Mouse (Mus musculus): ENCODE data around the gene Trpm8. TPM values are rescaled to one million over a fixed set of nuclear protein-coding genes. Genes with fewer than 3 reads are reported as not detected.

Trpm8 gene
- polyA plus RNA-seq, 2 experiments: not detected

DNA sequence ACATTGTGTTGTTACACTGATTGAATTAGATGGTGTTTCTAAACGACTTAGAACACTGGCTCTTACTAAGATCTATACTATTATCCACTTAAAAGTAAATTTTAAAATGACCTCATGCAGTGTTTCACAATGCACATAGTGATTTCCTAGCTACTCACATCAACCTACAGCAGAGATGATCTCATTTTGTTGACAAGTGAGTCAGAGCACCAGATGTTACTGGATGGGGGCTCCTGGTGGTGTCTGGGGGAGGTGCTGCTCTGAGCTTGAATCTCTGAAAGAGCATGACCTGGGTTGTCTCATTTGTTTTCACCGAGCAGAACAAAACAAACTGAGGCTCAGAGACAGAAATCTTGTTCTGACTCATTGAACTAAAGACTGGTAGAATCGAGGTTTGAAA lies 68.1 kb downstream of the Trpm8 start:
- H3K4me1 ChIP-seq (replicated peaks; ENCODE audit: control insufficient read depth in 2 of 2, insufficient read depth in 2 of 2, low read length in 1 of 2): no peaks in the 10 kb centered on the region
- no peak overlapping the region for H3K9ac ChIP-seq (replicated peaks)
- DNase-seq (ENCODE audit: low read depth in 3 of 3, low spot score in 3 of 3): no peak
- no peaks in the 10 kb centered on the region for H3K27me3 ChIP-seq (ENCODE audit: control insufficient read depth, insufficient read depth, low read length)
- TF ChIP-seq EP300 (IDR thresholded peaks at IDR 0.05; ENCODE audit: low read depth) (no peak), CTCF (IDR thresholded peaks at IDR 0.05; ENCODE audit: low read depth) (no peak)
- no peak overlapping the region for H3K4me2 ChIP-seq (ENCODE audit: low read depth)
- no peaks in the 10 kb centered on the region for H3K9me3 ChIP-seq (ENCODE audit: control insufficient read depth, low read length)
- 31% methylated on average over 3 of the region's 3 CpGs for WGBS (ENCODE audit: insufficient replicate concordance)
- no peak for ATAC-seq (ENCODE audit: insufficient read depth)
- H3K36me3 ChIP-seq (replicated peaks; ENCODE audit: control insufficient read depth, insufficient read depth, low read depth): no peaks in the 10 kb centered on the region
- H3K4me3 ChIP-seq (ENCODE audit: insufficient read depth in 1 of 2, low read depth in 2 of 2, low read length in 2 of 2): no peak overlapping the region
- no peak overlapping the region for H3K27ac ChIP-seq

DNA sequence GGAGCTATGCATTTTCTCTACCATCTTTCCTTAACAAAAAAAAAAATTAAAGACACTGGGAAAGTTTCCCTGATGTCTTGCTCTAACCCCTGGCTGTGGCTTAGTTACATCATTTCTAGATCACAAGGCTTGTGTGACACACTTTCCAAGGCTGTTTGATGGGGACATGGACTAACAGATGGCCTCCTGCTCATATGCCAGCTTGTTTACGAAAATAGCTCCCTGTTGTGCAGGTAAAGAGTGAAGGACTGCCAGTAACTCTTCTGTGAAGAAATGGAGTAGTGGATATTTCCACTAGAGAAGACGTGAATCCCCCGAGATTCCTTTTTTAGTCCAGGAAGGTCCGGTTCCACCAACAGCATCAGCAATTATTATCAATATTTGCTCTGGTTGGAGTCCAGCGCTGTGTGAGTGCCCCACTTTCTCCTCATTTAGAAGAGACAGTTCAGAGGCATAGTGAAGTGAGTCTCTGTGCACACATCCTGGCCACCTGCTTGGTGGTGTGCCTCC lies 71.1 kb downstream of the Trpm8 start:
- TF ChIP-seq CTCF (IDR thresholded peaks at IDR 0.05; ENCODE audit: low read depth) (no peak), EP300 (IDR thresholded peaks at IDR 0.05; ENCODE audit: low read depth) (no peak)
- Histone ChIP-seq H3K27ac (no peak overlapping the region), H3K4me1 (replicated peaks; ENCODE audit: control insufficient read depth in 2 of 2, insufficient read depth in 2 of 2, low read length in 1 of 2) (no peaks in the 10 kb centered on the region), H3K9me3 (ENCODE audit: control insufficient read depth, low read length) (no peaks in the 10 kb centered on the region), H3K4me2 (ENCODE audit: low read depth) (no peak overlapping the region), H3K9ac (replicated peaks) (no peak overlapping the region), H3K27me3 (ENCODE audit: control insufficient read depth, insufficient read depth, low read length) (no peaks in the 10 kb centered on the region), H3K36me3 (replicated peaks; ENCODE audit: control insufficient read depth, insufficient read depth, low read depth) (no peaks in the 10 kb centered on the region), H3K4me3 (ENCODE audit: insufficient read depth in 1 of 2, low read depth in 2 of 2, low read length in 2 of 2) (no peak overlapping the region)
- WGBS (ENCODE audit: insufficient replicate concordance): 57% methylated on average over 5 of the region's 5 CpGs
- no peak for DNase-seq (ENCODE audit: low read depth in 3 of 3, low spot score in 3 of 3)
- no peak for ATAC-seq (ENCODE audit: insufficient read depth)

DNA sequence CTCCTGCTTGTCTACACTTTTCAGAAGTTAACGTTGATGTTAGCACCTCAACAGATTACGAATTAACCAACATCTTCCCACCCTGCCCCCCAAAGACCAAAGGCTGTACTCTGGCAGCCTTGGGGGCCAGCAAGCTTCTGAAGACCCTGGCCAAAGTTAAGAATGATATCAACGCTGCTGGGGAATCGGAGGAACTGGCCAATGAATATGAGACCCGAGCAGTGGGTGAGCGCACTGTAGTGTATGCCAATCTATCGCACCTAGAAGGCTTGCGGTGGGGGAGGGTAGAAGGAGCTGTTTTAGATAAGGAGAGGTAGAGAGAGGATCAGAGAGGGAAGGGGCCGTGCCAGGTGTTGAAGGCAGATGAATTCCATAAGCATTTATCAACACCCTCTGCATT lies 73.3 kb downstream of the Trpm8 start:
- 62% methylated on average over 9 of the region's 9 CpGs for WGBS (ENCODE audit: insufficient replicate concordance)
- no peak overlapping the region for H3K27ac ChIP-seq
- no peaks in the 10 kb centered on the region for H3K4me1 ChIP-seq (replicated peaks; ENCODE audit: control insufficient read depth in 2 of 2, insufficient read depth in 2 of 2, low read length in 1 of 2)
- no peaks in the 10 kb centered on the region for H3K27me3 ChIP-seq (ENCODE audit: control insufficient read depth, insufficient read depth, low read length)
- no peak overlapping the region for H3K4me3 ChIP-seq (ENCODE audit: insufficient read depth in 1 of 2, low read depth in 2 of 2, low read length in 2 of 2)
- no peak overlapping the region for H3K9ac ChIP-seq (replicated peaks)
- DNase-seq (ENCODE audit: low read depth in 3 of 3, low spot score in 3 of 3) (no peak), ATAC-seq (ENCODE audit: insufficient read depth) (no peak)
- TF ChIP-seq EP300 (IDR thresholded peaks at IDR 0.05; ENCODE audit: low read depth) (no peak), CTCF (IDR thresholded peaks at IDR 0.05; ENCODE audit: low read depth) (no peak)
- no peaks in the 10 kb centered on the region for H3K36me3 ChIP-seq (replicated peaks; ENCODE audit: control insufficient read depth, insufficient read depth, low read depth)
- no peak overlapping the region for H3K4me2 ChIP-seq (ENCODE audit: low read depth)
- H3K9me3 ChIP-seq (ENCODE audit: control insufficient read depth, low read length): no peaks in the 10 kb centered on the region

DNA sequence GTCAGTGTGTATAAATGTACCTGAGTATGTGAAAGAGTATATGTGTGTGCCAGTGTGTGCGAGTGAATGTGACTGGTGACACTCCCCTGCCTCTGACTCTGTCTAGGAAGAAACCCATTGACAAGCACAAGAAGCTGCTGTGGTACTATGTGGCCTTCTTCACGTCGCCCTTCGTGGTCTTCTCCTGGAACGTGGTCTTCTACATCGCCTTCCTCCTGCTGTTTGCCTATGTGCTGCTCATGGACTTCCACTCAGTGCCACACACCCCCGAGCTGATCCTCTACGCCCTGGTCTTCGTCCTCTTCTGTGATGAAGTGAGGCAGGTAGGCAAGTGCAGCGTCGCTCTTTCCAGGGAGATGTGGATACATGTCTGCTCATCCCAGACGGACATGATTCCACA lies 77.6 kb downstream of the Trpm8 start:
- Histone ChIP-seq H3K4me2 (ENCODE audit: low read depth) (no peak overlapping the region), H3K27ac (no peak overlapping the region), H3K36me3 (replicated peaks; ENCODE audit: control insufficient read depth, insufficient read depth, low read depth) (no peaks in the 10 kb centered on the region), H3K4me3 (ENCODE audit: insufficient read depth in 1 of 2, low read depth in 2 of 2, low read length in 2 of 2) (no peak overlapping the region), H3K4me1 (replicated peaks; ENCODE audit: control insufficient read depth in 2 of 2, insufficient read depth in 2 of 2, low read length in 1 of 2) (no peaks in the 10 kb centered on the region), H3K27me3 (ENCODE audit: control insufficient read depth, insufficient read depth, low read length) (no peaks in the 10 kb centered on the region), H3K9ac (replicated peaks) (no peak overlapping the region), H3K9me3 (ENCODE audit: control insufficient read depth, low read length) (no peaks in the 10 kb centered on the region)
- 75% methylated on average over 12 of the region's 12 CpGs for WGBS (ENCODE audit: insufficient replicate concordance)
- TF ChIP-seq EP300 (IDR thresholded peaks at IDR 0.05; ENCODE audit: low read depth): no peak
- TF ChIP-seq CTCF (IDR thresholded peaks at IDR 0.05; ENCODE audit: low read depth): no peak
- DNase-seq (ENCODE audit: low read depth in 3 of 3, low spot score in 3 of 3): no peak
- ATAC-seq (ENCODE audit: insufficient read depth): no peak

DNA sequence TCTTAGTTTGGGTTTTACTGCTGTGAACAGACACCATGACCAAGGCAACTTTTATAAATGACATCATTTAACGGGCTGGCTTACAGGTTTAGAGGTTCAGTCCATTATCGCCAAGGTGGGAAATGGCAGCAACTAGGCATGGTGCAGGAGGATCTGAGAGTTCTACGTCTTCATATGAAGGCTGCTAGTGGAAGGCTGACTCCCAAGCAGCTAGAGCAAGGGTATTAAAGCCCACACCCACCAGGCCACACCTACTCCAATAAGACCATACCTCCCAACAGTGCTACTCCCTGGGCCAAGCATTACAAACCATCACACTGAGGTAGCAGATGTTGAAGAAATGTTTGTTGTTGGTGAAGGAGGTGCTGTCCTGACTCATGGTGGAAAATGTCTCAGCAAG lies 78.2 kb downstream of the Trpm8 start:
- Histone ChIP-seq H3K4me3 (ENCODE audit: insufficient read depth in 1 of 2, low read depth in 2 of 2, low read length in 2 of 2) (no peak overlapping the region), H3K9me3 (ENCODE audit: control insufficient read depth, low read length) (no peaks in the 10 kb centered on the region), H3K4me1 (replicated peaks; ENCODE audit: control insufficient read depth in 2 of 2, insufficient read depth in 2 of 2, low read length in 1 of 2) (no peaks in the 10 kb centered on the region), H3K9ac (replicated peaks) (no peak overlapping the region), H3K27me3 (ENCODE audit: control insufficient read depth, insufficient read depth, low read length) (no peaks in the 10 kb centered on the region), H3K27ac (no peak overlapping the region), H3K4me2 (ENCODE audit: low read depth) (no peak overlapping the region), H3K36me3 (replicated peaks; ENCODE audit: control insufficient read depth, insufficient read depth, low read depth) (no peaks in the 10 kb centered on the region)
- TF ChIP-seq EP300 (IDR thresholded peaks at IDR 0.05; ENCODE audit: low read depth) (no peak), CTCF (IDR thresholded peaks at IDR 0.05; ENCODE audit: low read depth) (no peak)
- 61% methylated on average over 3 of the region's 3 CpGs for WGBS (ENCODE audit: insufficient replicate concordance)
- ATAC-seq (ENCODE audit: insufficient read depth) (no peak), DNase-seq (ENCODE audit: low read depth in 3 of 3, low spot score in 3 of 3) (no peak)
